Mouse (Mus musculus): Measurements from ENCODE around the gene Abca4. TPM values are rescaled to one million over a fixed set of nuclear protein-coding genes. Genes with fewer than 3 reads are reported as not detected.

Gene Abca4
- polyA plus RNA-seq, 1 experiment from 2014 or later, result 0.94 TPM

- Histone ChIP-seq H3K9ac (no peak overlapping the region), H3K36me3 (no peaks in the 10 kb centered on the region), H3K27ac (0 out of 2 replicates have a peak overlapping the region, but pooled peaks have one; percentile 2), H3K4me3 (no peak overlapping the region), H3K9me3 (no peaks in the 10 kb centered on the region), H3K4me1 (peaks cover 17% of the 10 kb centered on the region), H3K27me3 (no peaks in the 10 kb centered on the region), H3K4me2 (no peak overlapping the region)
- no peak for ATAC-seq (ENCODE audit: insufficient number of reproducible peaks, insufficient read depth, low FRiP score, low TSS enrichment, low read depth)
- WGBS, result 59% methylated on average over 7 of the region's 7 CpGs
Measured at GRCm38 (mm10) chr3:122119733-122120132, 75.5 kb downstream of the Abca4 start.

- Histone ChIP-seq H3K4me2 (no peak overlapping the region), H3K36me3 (no peaks in the 10 kb centered on the region), H3K9me3 (no peaks in the 10 kb centered on the region), H3K9ac (no peak overlapping the region), H3K4me1 (peaks cover 17% of the 10 kb centered on the region), H3K4me3 (no peak overlapping the region), H3K27ac (0 out of 2 replicates have a peak overlapping the region, but pooled peaks have one; percentile 51), H3K27me3 (no peaks in the 10 kb centered on the region)
- no peak for ATAC-seq (ENCODE audit: insufficient number of reproducible peaks, insufficient read depth, low FRiP score, low TSS enrichment, low read depth)
- WGBS, result 76% methylated on average over 7 of the region's 7 CpGs
Measured at GRCm38 (mm10) chr3:122120217-122120616, 76.0 kb downstream of the Abca4 start.

- 9% methylated on average over 17 of the region's 17 CpGs for WGBS
- Histone ChIP-seq H3K4me1 (peaks cover 17% of the 10 kb centered on the region), H3K9ac (peak overlapping the region; percentile 44), H3K36me3 (no peaks in the 10 kb centered on the region), H3K9me3 (no peaks in the 10 kb centered on the region), H3K27me3 (no peaks in the 10 kb centered on the region), H3K4me3 (peak overlapping the region; percentile 39), H3K4me2 (peak overlapping the region; percentile 63), H3K27ac (peak overlapping the region; percentile 63)
- ATAC-seq (ENCODE audit: insufficient number of reproducible peaks, insufficient read depth, low FRiP score, low TSS enrichment, low read depth), result peak; percentile 88
Measured at GRCm38 (mm10) chr3:122122127-122122663, 78.0 kb downstream of the Abca4 start.

GRCm38 (mm10) chr3:122122838-122123237 is 78.6 kb downstream of the Abca4 start:
- H3K27me3 ChIP-seq, result no peaks in the 10 kb centered on the region
- no peak overlapping the region for H3K9ac ChIP-seq
- no peaks in the 10 kb centered on the region for H3K36me3 ChIP-seq
- no peaks in the 10 kb centered on the region for H3K9me3 ChIP-seq
- H3K4me3 ChIP-seq, result no peak overlapping the region
- WGBS, result 89% methylated on average over 8 of the region's 8 CpGs
- ATAC-seq (ENCODE audit: insufficient number of reproducible peaks, insufficient read depth, low FRiP score, low TSS enrichment, low read depth), result no peak
- peaks cover 17% of the 10 kb centered on the region for H3K4me1 ChIP-seq
- peak overlapping the region; percentile 63; the same call in 1 of the 2 replicates for H3K4me2 ChIP-seq
- H3K27ac ChIP-seq, result peak overlapping the region; percentile 63

- Histone ChIP-seq H3K9ac (no peak overlapping the region), H3K4me1 (peaks cover 10% of the 10 kb centered on the region; the same call in 1 of the 2 replicates), H3K4me2 (no peak overlapping the region), H3K36me3 (no peaks in the 10 kb centered on the region), H3K27me3 (no peaks in the 10 kb centered on the region), H3K9me3 (no peaks in the 10 kb centered on the region), H3K4me3 (no peak overlapping the region), H3K27ac (no peak overlapping the region)
- ATAC-seq (ENCODE audit: insufficient number of reproducible peaks, insufficient read depth, low FRiP score, low TSS enrichment, low read depth), result no peak
- WGBS, result 44% methylated on average over 17 of the region's 17 CpGs
Measured at GRCm38 (mm10) chr3:122128999-122129493, 84.8 kb downstream of the Abca4 start.

GRCm38 (mm10) chr3:122130771-122131170 is 86.5 kb downstream of the Abca4 start:
- 58% methylated on average over 4 of the region's 4 CpGs for WGBS
- no peak overlapping the region for H3K27ac ChIP-seq
- peaks cover 10% of the 10 kb centered on the region; the same call in 1 of the 2 replicates for H3K4me1 ChIP-seq
- ATAC-seq (ENCODE audit: insufficient number of reproducible peaks, insufficient read depth, low FRiP score, low TSS enrichment, low read depth), result no peak
- no peaks in the 10 kb centered on the region for H3K36me3 ChIP-seq
- H3K4me3 ChIP-seq, result no peak overlapping the region
- no peak overlapping the region for H3K4me2 ChIP-seq
- H3K27me3 ChIP-seq, result no peaks in the 10 kb centered on the region
- no peaks in the 10 kb centered on the region for H3K9me3 ChIP-seq
- H3K9ac ChIP-seq, result no peak overlapping the region

GRCm38 (mm10) chr3:122131633-122132032 is 87.4 kb downstream of the Abca4 start:
- Histone ChIP-seq H3K4me1 (peaks cover 10% of the 10 kb centered on the region; the same call in 1 of the 2 replicates), H3K27ac (no peak overlapping the region), H3K9ac (no peak overlapping the region), H3K27me3 (no peaks in the 10 kb centered on the region), H3K36me3 (no peaks in the 10 kb centered on the region), H3K9me3 (no peaks in the 10 kb centered on the region), H3K4me3 (no peak overlapping the region), H3K4me2 (no peak overlapping the region)
- no peak for ATAC-seq (ENCODE audit: insufficient number of reproducible peaks, insufficient read depth, low FRiP score, low TSS enrichment, low read depth)
- WGBS, result 42% methylated on average over 3 of the region's 3 CpGs

GRCm38 (mm10) chr3:122133255-122133654 is 89.0 kb downstream of the Abca4 start:
- no peak for ATAC-seq (ENCODE audit: insufficient number of reproducible peaks, insufficient read depth, low FRiP score, low TSS enrichment, low read depth)
- Histone ChIP-seq H3K4me2 (no peak overlapping the region), H3K9ac (no peak overlapping the region), H3K9me3 (no peaks in the 10 kb centered on the region), H3K4me1 (peaks cover 10% of the 10 kb centered on the region; the same call in 1 of the 2 replicates), H3K36me3 (no peaks in the 10 kb centered on the region), H3K27me3 (no peaks in the 10 kb centered on the region), H3K4me3 (no peak overlapping the region), H3K27ac (no peak overlapping the region)
- 51% methylated on average over 5 of the region's 5 CpGs for WGBS

GRCm38 (mm10) chr3:122133840-122134239 is 89.6 kb downstream of the Abca4 start:
- no peaks in the 10 kb centered on the region for H3K36me3 ChIP-seq
- ATAC-seq (ENCODE audit: insufficient number of reproducible peaks, insufficient read depth, low FRiP score, low TSS enrichment, low read depth), result no peak
- H3K27ac ChIP-seq, result no peak overlapping the region
- no peak overlapping the region for H3K9ac ChIP-seq
- H3K4me3 ChIP-seq, result no peak overlapping the region
- WGBS, result 79% methylated on average over 6 of the region's 6 CpGs
- no peak overlapping the region for H3K4me2 ChIP-seq
- no peaks in the 10 kb centered on the region for H3K9me3 ChIP-seq
- no peaks in the 10 kb centered on the region for H3K27me3 ChIP-seq
- H3K4me1 ChIP-seq, result peaks cover 6% of the 10 kb centered on the region; the same call in 1 of the 2 replicates

- Histone ChIP-seq H3K9me3 (no peaks in the 10 kb centered on the region), H3K4me3 (no peak overlapping the region), H3K36me3 (no peaks in the 10 kb centered on the region), H3K4me2 (no peak overlapping the region), H3K27me3 (no peaks in the 10 kb centered on the region), H3K27ac (no peak overlapping the region), H3K9ac (no peak overlapping the region), H3K4me1 (no peaks in the 10 kb centered on the region)
- WGBS, result 67% methylated on average over 18 of the region's 18 CpGs
- ATAC-seq (ENCODE audit: insufficient number of reproducible peaks, insufficient read depth, low FRiP score, low TSS enrichment, low read depth), result no peak
Measured at GRCm38 (mm10) chr3:122140589-122141400, 96.6 kb downstream of the Abca4 start.

- Histone ChIP-seq H3K27ac (no peak overlapping the region), H3K27me3 (no peaks in the 10 kb centered on the region), H3K9me3 (no peaks in the 10 kb centered on the region), H3K4me1 (no peaks in the 10 kb centered on the region), H3K4me3 (no peak overlapping the region), H3K9ac (no peak overlapping the region), H3K36me3 (no peaks in the 10 kb centered on the region), H3K4me2 (no peak overlapping the region)
- WGBS, result 86% methylated on average over 9 of the region's 9 CpGs
- ATAC-seq (ENCODE audit: insufficient number of reproducible peaks, insufficient read depth, low FRiP score, low TSS enrichment, low read depth), result no peak
Measured at GRCm38 (mm10) chr3:122142256-122142922, 98.1 kb downstream of the Abca4 start.
